Mouse (Mus musculus) regulatory T cell (primary cell): Measurements from ENCODE around the gene Plek2.

Experiments used
- in situ Hi-C: fragments of 300-600 bp; cut with MboI, MseI; formaldehyde crosslinking; loops from one replicate; pipeline ENCODE4 v1.15.1; 2025; ENCODE audit warnings: high pct_unique_total_duplicates

Plek2 gene

GRCm38 (mm10) chr12:78911707-78912417 is 5.1 kb upstream of the Plek2 start:
- in situ Hi-C loops, result loop anchor here (5.0 to 10.0 kb wide), 2 partner anchors 95 to 1553 kb away; partner anchors contain the start of genes Exd2 and Tmem229b

GRCm38 (mm10) chr12:78910684-78911461 is 4.1 kb upstream of the Plek2 start:
- in situ Hi-C loops, result loop anchor here (5.0 to 10.0 kb wide), 2 partner anchors 96 to 1554 kb away; partner anchors contain the start of genes Exd2 and Tmem229b

DNA sequence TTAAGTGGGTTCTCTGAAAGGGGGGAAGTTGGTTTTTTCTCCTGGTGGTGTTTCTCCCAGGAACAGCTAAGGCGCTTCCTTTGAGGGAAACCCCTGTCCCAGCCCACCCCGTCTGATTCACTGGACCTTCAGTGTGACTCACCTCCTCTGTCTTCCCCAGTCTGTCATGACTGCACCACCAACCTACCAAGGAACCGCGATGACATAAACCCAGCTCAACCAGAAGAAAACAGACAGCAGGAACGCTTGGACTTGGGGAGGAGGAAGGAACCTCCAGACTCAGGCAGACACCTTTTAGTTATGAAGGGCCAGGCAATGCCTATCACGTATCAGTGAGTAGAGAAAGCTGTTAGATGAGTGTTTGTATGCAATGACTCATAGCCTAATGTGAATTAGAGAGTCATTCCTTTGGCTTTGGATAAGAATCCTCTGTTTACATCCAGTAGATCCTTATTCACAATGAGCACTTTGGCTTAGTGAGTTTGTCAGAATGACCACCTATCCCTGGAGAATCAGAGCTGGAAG is 1.4 kb upstream of the Plek2 start:
- in situ Hi-C loops, result no loop called here

- in situ Hi-C loops, result no loop called here
Observed at GRCm38 (mm10) chr12:78904499-78904898, 2.3 kb downstream of the Plek2 start.

DNA sequence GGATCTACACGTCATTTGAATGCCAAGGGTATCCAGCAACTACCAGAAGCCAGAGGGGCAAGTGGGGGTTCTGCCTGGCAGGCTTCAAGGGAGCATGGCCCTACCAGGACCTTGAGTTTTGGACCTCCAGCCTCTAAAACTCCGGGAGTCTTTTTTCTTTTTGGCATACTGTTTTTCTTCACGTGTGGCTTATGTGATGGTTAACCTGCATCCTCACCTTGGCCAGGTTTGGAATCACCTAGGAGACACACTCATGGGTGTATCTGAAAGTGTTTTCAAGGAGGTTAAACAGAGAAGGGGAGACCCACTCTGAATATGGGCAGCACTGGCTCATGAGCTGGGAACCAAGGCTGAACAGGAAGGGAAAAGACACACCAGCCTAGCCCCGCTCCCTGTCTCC is 3.5 kb downstream of the Plek2 start:
- in situ Hi-C loops, result no loop called here

GRCm38 (mm10) chr12:78901467-78901866 is 5.3 kb downstream of the Plek2 start:
- in situ Hi-C loops, result no loop called here

DNA sequence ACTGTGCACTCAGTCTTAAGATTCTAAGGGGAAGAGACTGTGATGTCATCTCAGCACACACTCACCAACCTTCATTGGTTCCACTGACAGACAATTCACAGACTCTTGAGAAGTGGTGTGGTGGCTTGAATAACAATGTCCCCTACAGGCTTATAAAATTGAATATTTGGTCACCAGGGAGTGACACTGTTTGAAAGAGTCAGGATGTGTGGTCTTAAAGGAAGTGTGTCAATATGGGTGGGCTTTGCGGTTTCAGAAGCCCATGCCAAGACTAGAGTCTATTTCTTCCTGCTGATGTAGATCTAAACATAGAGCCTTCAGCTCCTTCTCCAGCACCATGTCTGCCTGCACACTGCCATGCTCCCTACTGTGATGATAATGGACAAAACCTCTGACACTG is 8.9 kb downstream of the Plek2 start:
- in situ Hi-C loops, result loop anchor here (25.0 kb wide), 1 partner anchor 1789 kb away; the partner anchor contains the start of gene Plekhd1

DNA sequence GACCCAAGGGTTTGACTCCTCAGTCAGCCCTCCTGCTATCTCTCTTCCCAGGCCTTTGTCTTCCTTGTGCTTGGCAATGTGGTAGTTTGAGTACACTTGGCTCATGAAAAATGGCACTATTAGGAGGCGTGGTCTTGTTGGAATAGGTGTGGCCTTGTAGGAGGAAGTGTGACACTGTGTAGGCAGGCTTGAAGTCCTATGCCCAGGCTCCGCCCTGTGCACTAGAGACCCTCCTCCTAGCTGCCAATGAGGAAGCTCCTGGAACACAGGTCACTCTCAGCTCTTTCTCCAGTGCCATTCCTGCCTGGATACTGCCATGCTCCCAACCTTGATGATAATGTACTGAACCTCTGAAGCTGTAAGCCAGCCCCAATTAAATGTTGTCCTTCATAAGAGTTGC is 15.6 kb downstream of the Plek2 start:
- in situ Hi-C loops, result loop anchor here (25.0 kb wide), 1 partner anchor 1796 kb away; the partner anchor contains the start of gene Plekhd1

GRCm38 (mm10) chr12:78890062-78890461 is 16.7 kb downstream of the Plek2 start:
- in situ Hi-C loops, result loop anchor here (25.0 kb wide), 1 partner anchor 1797 kb away; the partner anchor contains the start of gene Plekhd1

GRCm38 (mm10) chr12:78874581-78874980 is 32.2 kb downstream of the Plek2 start:
- in situ Hi-C loops, result loop anchor here (25.0 kb wide), 1 partner anchor 662 kb away; no protein-coding TSS in a partner anchor

DNA sequence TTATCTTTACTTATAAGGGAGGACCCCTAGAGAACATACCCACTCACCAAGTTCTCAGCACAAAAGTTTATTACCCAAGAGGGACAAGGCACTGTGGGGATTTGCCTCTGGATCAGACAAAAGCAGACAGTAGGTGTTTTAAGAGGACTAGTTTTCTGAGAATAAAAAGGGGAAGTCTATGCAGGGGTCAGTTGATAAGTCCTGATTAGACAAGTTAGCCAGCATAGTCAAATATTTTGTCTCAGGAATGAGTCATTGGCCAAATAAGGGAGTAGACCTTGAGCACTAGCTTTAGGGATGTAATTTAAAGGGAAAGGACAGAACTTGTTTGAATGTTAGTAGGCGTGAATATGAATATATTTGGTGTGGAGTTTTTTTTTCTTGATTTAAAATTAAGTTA is 38.6 kb downstream of the Plek2 start:
- in situ Hi-C loops, result loop anchor here (25.0 kb wide), 1 partner anchor 656 kb away; no protein-coding TSS in a partner anchor

DNA sequence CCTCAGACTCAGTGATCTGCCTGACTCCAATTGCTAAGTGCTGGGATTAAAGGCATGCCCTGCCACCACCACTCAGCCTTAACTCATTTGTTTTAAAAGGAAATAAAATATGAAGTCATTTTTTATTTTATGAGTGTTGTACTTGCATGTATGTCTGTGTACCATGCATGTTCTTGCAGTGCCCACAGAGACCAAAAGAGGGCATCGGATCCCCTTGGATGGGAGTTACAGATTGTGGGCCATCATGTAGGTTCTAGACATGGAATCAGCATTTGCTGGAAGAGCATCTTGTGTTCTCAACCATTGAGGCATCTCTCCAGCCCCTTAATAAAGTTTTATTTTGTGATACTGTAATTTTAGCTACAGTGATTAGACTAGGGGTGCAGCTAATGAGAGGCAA is 41.3 kb downstream of the Plek2 start:
- in situ Hi-C loops, result loop anchor here (25.0 kb wide), 1 partner anchor 653 kb away; no protein-coding TSS in a partner anchor

GRCm38 (mm10) chr12:78862254-78862730 is 44.5 kb downstream of the Plek2 start:
- in situ Hi-C loops, result loop anchor here (25.0 kb wide), 1 partner anchor 650 kb away; no protein-coding TSS in a partner anchor

GRCm38 (mm10) chr12:78861496-78862253 is 45.1 kb downstream of the Plek2 start, which contains the start of the genes Atp6v1d and Eif2s1:
Atp6v1d (minus strand) TSS chr12:78861638.
Eif2s1 (plus strand) TSS chr12:78861819.
- in situ Hi-C loops, result loop anchor here (25.0 kb wide), 1 partner anchor 649 kb away; no protein-coding TSS in a partner anchor

- in situ Hi-C loops, result loop anchor here (25.0 kb wide), 1 partner anchor 649 kb away; no protein-coding TSS in a partner anchor
Observed at GRCm38 (mm10) chr12:78860921-78861495, 45.8 kb downstream of the Plek2 start.

- in situ Hi-C loops, result no loop called here
Observed at GRCm38 (mm10) chr12:78848246-78848645, 58.5 kb downstream of the Plek2 start.

DNA sequence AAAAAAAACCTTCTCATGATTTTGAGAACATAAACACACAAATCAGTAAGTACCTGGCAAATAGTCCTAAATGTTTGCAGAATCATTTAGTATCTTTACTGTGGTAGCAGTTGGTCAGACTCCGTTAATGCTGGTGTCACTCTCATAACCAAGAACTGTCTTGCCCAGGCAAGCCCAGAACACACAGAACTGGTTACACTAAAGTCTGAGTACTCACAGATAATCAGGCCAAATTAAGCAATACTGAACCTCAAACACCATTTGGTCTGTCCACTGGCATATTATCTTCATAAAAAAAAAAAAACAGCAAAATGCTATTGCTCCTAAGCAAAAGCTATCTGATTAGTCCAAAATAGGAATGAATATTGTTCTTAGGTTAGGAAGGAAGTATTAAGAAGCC is 64.3 kb downstream of the Plek2 start:
- in situ Hi-C loops, result no loop called here

DNA sequence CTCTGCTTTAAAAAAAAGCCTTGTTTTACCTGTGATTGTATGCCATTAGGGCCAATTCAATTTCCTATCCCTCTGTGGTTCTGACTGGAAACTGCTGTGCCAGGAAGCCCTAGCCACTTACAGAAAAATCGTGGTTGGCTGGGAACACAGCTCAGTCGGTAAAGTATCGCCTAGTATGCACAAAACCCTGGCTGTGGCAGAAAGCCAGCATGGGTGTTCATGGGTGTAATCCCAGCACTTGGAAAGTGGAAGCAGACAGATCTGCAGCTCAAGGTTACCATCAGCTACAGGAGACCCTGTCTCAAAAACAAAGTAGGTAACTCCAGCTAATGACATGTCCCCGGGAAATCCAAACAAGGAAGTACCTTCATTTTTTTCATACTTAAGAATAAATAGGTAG is 66.9 kb downstream of the Plek2 start:
- in situ Hi-C loops, result no loop called here
